ENCODE assay signal across 8 mouse cellular contexts in genomic region chr2:167293289-167294085, GRCm38 (mm10). TPM values are rescaled to one million over a fixed set of nuclear protein-coding genes. Genes with fewer than 3 reads are reported as not detected.
DNase-seq lines count a peak whose midpoint lies in the region; ATAC-seq lines count a peak whose summit lies in the region.

No protein-coding gene starts in this region.

- H3K4me3 ChIP-seq in erythroblast, embryonic 14.5 days (replicated peaks) = peak overlapping the region; percentile 3
- H3K4me3 ChIP-seq in megakaryocyte, embryonic 14.5 days (replicated peaks) = peak overlapping the region; percentile 82
- H3K4me3 ChIP-seq in liver, embryonic 16.5 days (ENCODE audit: low read depth, low read length) = no peak overlapping the region

- peaks cover 5% of the 10 kb centered on the region for H3K9me3 ChIP-seq in erythroblast, embryonic 14.5 days (ENCODE audit: control insufficient read depth, low read length)
- H3K9me3 ChIP-seq in megakaryocyte, embryonic 14.5 days = no peaks in the 10 kb centered on the region
- H3K9me3 ChIP-seq in liver, embryonic 16.5 days (replicated peaks; ENCODE audit: control insufficient read depth, low read length) = no peaks in the 10 kb centered on the region

- H3K4me1 ChIP-seq in erythroblast, embryonic 14.5 days (ENCODE audit: control insufficient read depth) = peaks cover 41% of the 10 kb centered on the region
- H3K4me1 ChIP-seq in megakaryocyte, embryonic 14.5 days = peaks cover 35% of the 10 kb centered on the region
- H3K4me1 ChIP-seq in liver, embryonic 16.5 days (ENCODE audit: control insufficient read depth, low read depth, low read length) = peaks cover 19% of the 10 kb centered on the region

- intact Hi-C loops in left cerebral cortex, postnatal 4 days (cut with DNase I) = loop anchor here (10.0 kb wide), 1 partner anchor 51 kb away; the partner anchor contains the start of gene B4galt5

- no peak for ATAC-seq in erythroblast, adult 5-6 weeks (replicated peaks; ENCODE audit: low FRiP score, poor library complexity, severe bottlenecking)
- no peak for ATAC-seq in megakaryocyte, adult 5-6 weeks (ENCODE audit: poor library complexity, severe bottlenecking)
- ATAC-seq in liver, embryonic 16.5 days (ENCODE audit: low read depth) = peak; percentile 37

- H3K27ac ChIP-seq in liver, embryonic 16.5 days (ENCODE audit: low read length) = peak overlapping the region; percentile 21; the same call in 1 of the 2 replicates

- H3K4me2 ChIP-seq in liver, embryonic 16.5 days (ENCODE audit: low read depth, low read length) = no peak overlapping the region

- peak; percentile 37 to 41 for DNase-seq in adrenal gland, adult 18-20 months (ENCODE audit: low spot score in 2 of 2)
- DNase-seq in induced T-regulatory cell, adult 2 months (ENCODE audit: low read depth) = peak; percentile 55
- no peak for DNase-seq in left cerebral cortex, postnatal 4 days

- no peaks in the 10 kb centered on the region; the same call in 1 of the 2 replicates for H3K36me3 ChIP-seq in erythroblast, embryonic 14.5 days (ENCODE audit: control insufficient read depth)
- peaks cover 1% of the 10 kb centered on the region for H3K36me3 ChIP-seq in megakaryocyte, embryonic 14.5 days (replicated peaks; ENCODE audit: low read length)
- H3K36me3 ChIP-seq in liver, embryonic 16.5 days (ENCODE audit: control insufficient read depth, insufficient read depth) = no peaks in the 10 kb centered on the region

- H3K27me3 ChIP-seq in erythroblast, embryonic 14.5 days (ENCODE audit: control insufficient read depth) = peaks cover 2% of the 10 kb centered on the region; the same call in 1 of the 2 replicates
- peaks cover 32% of the 10 kb centered on the region for H3K27me3 ChIP-seq in megakaryocyte, embryonic 14.5 days (replicated peaks)
- no peaks in the 10 kb centered on the region for H3K27me3 ChIP-seq in liver, embryonic 16.5 days (ENCODE audit: control insufficient read depth, insufficient read depth, low read depth, low read length)

- 50% methylated on average over 13 of the region's 13 CpGs for WGBS in liver, embryonic 16.5 days (ENCODE audit: insufficient replicate concordance)

- H3K9ac ChIP-seq in liver, embryonic 16.5 days (ENCODE audit: low read depth, low read length) = no peak overlapping the region

RNA-seq across cellular contexts. Expression of gene Ptgis, which starts 53.1 kb away (rescaled TPM):
- not detected in 2 replicates for polyA plus RNA-seq in erythroblast, embryonic 14.5 days (2012)
- not detected in 2 replicates for total RNA-seq in erythroblast, adult 5-6 weeks (2015; ENCODE audit: low replicate concordance)
- total RNA-seq in erythroblast, adult 5-6 weeks (2017; ENCODE audit: low replicate concordance) = not detected in 2 replicates
- polyA plus RNA-seq in megakaryocyte, embryonic 14.5 days (2012; ENCODE audit: insufficient read depth, low replicate concordance) = not detected in 2 replicates
- total RNA-seq in megakaryocyte, adult 5-6 weeks (2015) = not detected in 2 replicates
- total RNA-seq in megakaryocyte, adult 5-6 weeks (2017) = not detected in 2 replicates
- total RNA-seq in adrenal gland, adult 18-20 months (2021) = 10 to 100 TPM; 19.3 to 31.8 TPM
- 0.71 and 1.2 TPM in 2 replicates for polyA plus RNA-seq in liver, embryonic 16.5 days (2015; fragmentation: Nextera tagmentation; extraction: Ambion mirVana)
- 1 to 10 TPM; 2.6 to 3.2 TPM for total RNA-seq in left cerebral cortex, postnatal 4 days (2021)

RNA-seq across cellular contexts. Expression of gene B4galt5, which starts 55.5 kb away (rescaled TPM):
- polyA plus RNA-seq in erythroblast, embryonic 14.5 days (2012) = 0.15 and 0.28 TPM in 2 replicates
- 12.1 and 17.9 TPM in 2 replicates for total RNA-seq in erythroblast, adult 5-6 weeks (2015; ENCODE audit: low replicate concordance)
- total RNA-seq in erythroblast, adult 5-6 weeks (2017; ENCODE audit: low replicate concordance) = 4.8 and 9.8 TPM in 2 replicates
- polyA plus RNA-seq in megakaryocyte, embryonic 14.5 days (2012; ENCODE audit: insufficient read depth, low replicate concordance) = 3.7 and 4.1 TPM in 2 replicates
- 62.5 and 80.6 TPM in 2 replicates for total RNA-seq in megakaryocyte, adult 5-6 weeks (2015)
- 52.4 and 67.3 TPM in 2 replicates for total RNA-seq in megakaryocyte, adult 5-6 weeks (2017)
- 100 to 1,000 TPM in 1 of 2 experiments, 10 to 100 TPM in 1; 74.7 to 123 TPM for total RNA-seq in adrenal gland, adult 18-20 months (2021)
- 1.3 and 1.5 TPM in 2 replicates for polyA plus RNA-seq in liver, embryonic 16.5 days (2015; fragmentation: Nextera tagmentation; extraction: Ambion mirVana)
- total RNA-seq in left cerebral cortex, postnatal 4 days (2021) = 10 to 100 TPM; 77.2 to 80.4 TPM

Comparison
In these comparisons a context has a peak if more than half of its experiments do, and no peak if none do; other contexts are left out.
1. RNA of gene Ptgis, which starts 53.1 kb away (total RNA-seq): 19.3 to 31.8 TPM in adrenal gland, adult 18-20 months; 2.6 to 3.2 TPM in left cerebral cortex, postnatal 4 days, not detected in erythroblast, adult 5-6 weeks and not detected in megakaryocyte, adult 5-6 weeks; every median in the first group is over 4 times any median in the second.